Mouse (Mus musculus): ENCODE results near the gene Tpcn1.
A peak's percentile ranks its signal among the peaks of the same experiment; 100 is the strongest.

Gene Tpcn1

GRCm38 (mm10) chr5:120588569-120589094 is at the start of gene Tpcn1, which contains the start of gene Iqcd:
TSS of gene Tpcn1 (minus strand) at chr5:120588673.
TSS of gene Iqcd (plus strand) at chr5:120589016.
- DNase-seq (ENCODE audit: low read depth): peak; percentile 100

GRCm38 (mm10) chr5:120635633-120636032 is 47.2 kb upstream of the Tpcn1 start:
- no peak for DNase-seq (ENCODE audit: low read depth)

GRCm38 (mm10) chr5:120634860-120635259 is 46.4 kb upstream of the Tpcn1 start:
- no peak for DNase-seq (ENCODE audit: low read depth)

GRCm38 (mm10) chr5:120634131-120634530 is 45.7 kb upstream of the Tpcn1 start, which contains the start of gene Cfap73:
TSS of gene Cfap73 (minus strand) at chr5:120634235.
- DNase-seq (ENCODE audit: low read depth): no peak

- no peak for DNase-seq (ENCODE audit: low read depth)
Measured at GRCm38 (mm10) chr5:120631892-120632291, 43.4 kb upstream of the Tpcn1 start.

- no peak for DNase-seq (ENCODE audit: low read depth)
Measured at GRCm38 (mm10) chr5:120631128-120631527, 42.7 kb upstream of the Tpcn1 start.

GRCm38 (mm10) chr5:120628624-120629023 is 40.2 kb upstream of the Tpcn1 start:
- DNase-seq (ENCODE audit: low read depth): peak; percentile 39

- DNase-seq (ENCODE audit: low read depth): no peak
Measured at GRCm38 (mm10) chr5:120627515-120628300, 39.2 kb upstream of the Tpcn1 start.

- no peak for DNase-seq (ENCODE audit: low read depth)
Measured at GRCm38 (mm10) chr5:120626399-120626798, 37.9 kb upstream of the Tpcn1 start.

GRCm38 (mm10) chr5:120624427-120624826 is 36.0 kb upstream of the Tpcn1 start:
- no peak for DNase-seq (ENCODE audit: low read depth)

- no peak for DNase-seq (ENCODE audit: low read depth)
Measured at GRCm38 (mm10) chr5:120622198-120622851, 33.9 kb upstream of the Tpcn1 start.

- no peak for DNase-seq (ENCODE audit: low read depth)
Measured at GRCm38 (mm10) chr5:120621846-120622197, 33.3 kb upstream of the Tpcn1 start.

- no peak for DNase-seq (ENCODE audit: low read depth)
Measured at GRCm38 (mm10) chr5:120621078-120621765, 32.7 kb upstream of the Tpcn1 start.

- peak; percentile 70 for DNase-seq (ENCODE audit: low read depth)
Measured at GRCm38 (mm10) chr5:120620375-120621077, 32.1 kb upstream of the Tpcn1 start.

- DNase-seq (ENCODE audit: low read depth): peak; percentile 58
Measured at GRCm38 (mm10) chr5:120619201-120619600, 30.7 kb upstream of the Tpcn1 start.

GRCm38 (mm10) chr5:120618778-120619177 is 30.3 kb upstream of the Tpcn1 start:
- no peak for DNase-seq (ENCODE audit: low read depth)

- peak; percentile 62 for DNase-seq (ENCODE audit: low read depth)
Measured at GRCm38 (mm10) chr5:120615903-120616302, 27.4 kb upstream of the Tpcn1 start.

GRCm38 (mm10) chr5:120612822-120613604 is 24.5 kb upstream of the Tpcn1 start:
- peak; percentile 100 for DNase-seq (ENCODE audit: low read depth)

- DNase-seq (ENCODE audit: low read depth): peak; percentile 98
Measured at GRCm38 (mm10) chr5:120612442-120612821, 24.0 kb upstream of the Tpcn1 start, which contains the start of the genes Rita1 and Ddx54. TSS of gene Rita1 (minus strand) at chr5:120612589. TSS of gene Ddx54 (plus strand) at chr5:120612739.

- DNase-seq (ENCODE audit: low read depth): no peak
Measured at GRCm38 (mm10) chr5:120611416-120611815, 22.9 kb upstream of the Tpcn1 start.

GRCm38 (mm10) chr5:120610906-120611305 is 22.4 kb upstream of the Tpcn1 start:
- DNase-seq (ENCODE audit: low read depth): no peak

All from 416B (cell line).